Mouse (Mus musculus) cortical plate, adult 2 months (tissue): ENCODE data around the gene Mysm1. TPM values are rescaled to one million over a fixed set of nuclear protein-coding genes. Genes with fewer than 3 reads are reported as not detected.

Source experiments
- H3K27ac ChIP-seq: fragments of 200-500 bp; 2 replicates; pipeline ENCODE4 v1.5.1; 2012; ENCODE audit warnings: low read length, control low read depth, inconsistent platforms; ENCODE audit not compliant: insufficient read depth
- H3K4me1 ChIP-seq: fragments of 200-500 bp; 2 replicates; pipeline ENCODE4 v1.6.1; 2011; ENCODE audit warnings: low read length; ENCODE audit not compliant: control insufficient read depth, insufficient read depth
- H3K4me3 ChIP-seq: fragments of 200-500 bp; 2 replicates; pipeline ENCODE4 v1.5.1; 2011; ENCODE audit warnings: mild to moderate bottlenecking, low read length, control low read depth; ENCODE audit not compliant: insufficient read depth
- CTCF ChIP-seq: fragments of 200-500 bp; IDR thresholded peaks from 2 replicates; pipeline ENCODE4 v1.5.1; 2011; ENCODE audit warnings: mild to moderate bottlenecking, control low read depth, low read length; ENCODE audit not compliant: insufficient read depth; ENCODE audit errors: extremely low read depth
- POLR2A ChIP-seq: fragments of 200-500 bp; IDR thresholded peaks from 2 replicates; pipeline ENCODE4 v1.6.1; 2011; ENCODE audit warnings: mild to moderate bottlenecking, low read length, control low read depth; ENCODE audit not compliant: insufficient read depth; ENCODE audit errors: extremely low read depth
- polyA plus RNA-seq: library from polyadenylated mRNA; depleted of rRNA; stranded (reverse); fragments of >200 nt; gene quantifications from 2 replicates; pipeline ENCODE4 v1.2.3, GENCODE M21; 2012

Gene Mysm1
- polyA plus RNA-seq, 1 experiment = 17.9 TPM

- no peak overlapping the region for H3K27ac ChIP-seq
- H3K4me1 ChIP-seq = no peaks in the 10 kb centered on the region
- TF ChIP-seq CTCF = peak; percentile 97
- no peak for TF ChIP-seq POLR2A
- no peak overlapping the region for H3K4me3 ChIP-seq
These were observed 29.5 kb upstream of the Mysm1 start for GRCm38 (mm10) chr4:95008175-95009057.

- H3K4me3 ChIP-seq = no peak overlapping the region
- no peak overlapping the region for H3K27ac ChIP-seq
These were observed 28.9 kb upstream of the Mysm1 start for GRCm38 (mm10) chr4:95007759-95008158.

GRCm38 (mm10) chr4:95005251-95005830 is 26.4 kb upstream of the Mysm1 start:
- Histone ChIP-seq H3K27ac (no peak overlapping the region), H3K4me3 (no peak overlapping the region), H3K4me1 (peaks cover 2% of the 10 kb centered on the region; the same call in 1 of the 2 replicates)
- TF ChIP-seq POLR2A (no peak), CTCF (no peak)

More at GRCm38 (mm10) chr4:95007759-95008158, 28.9 kb upstream of the Mysm1 start:
- no peaks in the 10 kb centered on the region for H3K4me1 ChIP-seq
- TF ChIP-seq POLR2A = no peak
- TF ChIP-seq CTCF = no peak

- H3K4me1 ChIP-seq = peaks cover 4% of the 10 kb centered on the region
- no peak overlapping the region for H3K4me3 ChIP-seq
- TF ChIP-seq POLR2A (no peak), CTCF (no peak)
- H3K27ac ChIP-seq = no peak overlapping the region
These were observed 22.3 kb upstream of the Mysm1 start for GRCm38 (mm10) chr4:95001043-95001775.

GRCm38 (mm10) chr4:95000147-95000546 is 21.2 kb upstream of the Mysm1 start:
- Histone ChIP-seq H3K4me3 (no peak overlapping the region), H3K27ac (no peak overlapping the region), H3K4me1 (peaks cover 6% of the 10 kb centered on the region)
- TF ChIP-seq CTCF (no peak), POLR2A (no peak)

GRCm38 (mm10) chr4:94999249-94999648 is 20.3 kb upstream of the Mysm1 start:
- no peak overlapping the region for H3K27ac ChIP-seq
- no peak overlapping the region for H3K4me3 ChIP-seq
- peaks cover 6% of the 10 kb centered on the region for H3K4me1 ChIP-seq
- no peak for TF ChIP-seq POLR2A
- peak; percentile 37 for TF ChIP-seq CTCF

GRCm38 (mm10) chr4:94995862-94996261 is 17.0 kb upstream of the Mysm1 start:
- Histone ChIP-seq H3K4me3 (no peak overlapping the region), H3K27ac (no peak overlapping the region), H3K4me1 (peaks cover 4% of the 10 kb centered on the region)
- TF ChIP-seq POLR2A (no peak), CTCF (no peak)

- TF ChIP-seq CTCF = no peak
- no peak for TF ChIP-seq POLR2A
These were observed 11.3 kb upstream of the Mysm1 start for GRCm38 (mm10) chr4:94990204-94990603.

GRCm38 (mm10) chr4:94987725-94988124 is 8.8 kb upstream of the Mysm1 start:
- no peak for TF ChIP-seq CTCF
- no peak for TF ChIP-seq POLR2A
- H3K27ac ChIP-seq = no peak overlapping the region
- no peak overlapping the region for H3K4me3 ChIP-seq
- H3K4me1 ChIP-seq = no peaks in the 10 kb centered on the region

More at GRCm38 (mm10) chr4:94990204-94990603, 11.3 kb upstream of the Mysm1 start:
- Histone ChIP-seq H3K4me3 (no peak overlapping the region), H3K4me1 (no peaks in the 10 kb centered on the region), H3K27ac (no peak overlapping the region)
